Mouse (Mus musculus): ENCODE data around the gene Cd180. TPM values are rescaled to one million over a fixed set of nuclear protein-coding genes. Genes with fewer than 3 reads are reported as not detected.
A peak's percentile ranks its signal among the peaks of the same experiment; 100 is the strongest.

The Cd180 gene
- 1.0 and 1.1 TPM in 2 replicates for polyA plus RNA-seq (2014; fragmentation: Nextera tagmentation; extraction: Ambion mirVana)

- H3K9me3 ChIP-seq (ENCODE audit: control insufficient read depth, low read length): no peaks in the 10 kb centered on the region
- H3K4me3 ChIP-seq (replicated peaks; ENCODE audit: low read length): no peak within 1 kb of the TSS
- H3K9ac ChIP-seq: no peak within 1 kb of the TSS
- H3K4me2 ChIP-seq (replicated peaks): no peak within 1 kb of the TSS
- WGBS: 75% methylated on average over 8 of the region's 8 CpGs
- H3K4me1 ChIP-seq (replicated peaks; ENCODE audit: control insufficient read depth, insufficient read depth, low read length): no peaks in the 10 kb centered on the region; the same call in 1 of the 2 replicates
- ATAC-seq (ENCODE audit: low FRiP score) (no peak), DNase-seq (ENCODE audit: low spot score) (no peak)
- no peaks in the 10 kb centered on the region for H3K36me3 ChIP-seq (replicated peaks; ENCODE audit: control insufficient read depth, insufficient read depth)
- H3K27ac ChIP-seq: no peak within 1 kb of the TSS
- H3K27me3 ChIP-seq (ENCODE audit: control insufficient read depth, insufficient read depth, low read length): no peaks in the 10 kb centered on the region
Observed at GRCm38 (mm10) chr13:102693341-102693801, at the start of gene Cd180. Gene Cd180 (plus strand): TSS chr13:102693558.

- 18% methylated on average over 8 of the region's 8 CpGs for WGBS
Observed at GRCm38 (mm10) chr13:102644344-102644743, 49.0 kb upstream of the Cd180 start.

GRCm38 (mm10) chr13:102644789-102645551, 48.4 kb upstream of the Cd180 start:
- 16% methylated on average over 17 of the region's 17 CpGs for WGBS
- H3K9ac ChIP-seq: no peak overlapping the region
- no peak overlapping the region for H3K27ac ChIP-seq
- no peaks in the 10 kb centered on the region for H3K27me3 ChIP-seq (ENCODE audit: control insufficient read depth, insufficient read depth, low read length)
- H3K4me2 ChIP-seq (replicated peaks): peak overlapping the region; percentile 38
- no peaks in the 10 kb centered on the region for H3K36me3 ChIP-seq (replicated peaks; ENCODE audit: control insufficient read depth, insufficient read depth)
- ATAC-seq (ENCODE audit: low FRiP score): peak; percentile 85
- no peak overlapping the region for H3K4me3 ChIP-seq (replicated peaks; ENCODE audit: low read length)
- H3K4me1 ChIP-seq (replicated peaks; ENCODE audit: control insufficient read depth, insufficient read depth, low read length): peaks cover 13% of the 10 kb centered on the region
- DNase-seq (ENCODE audit: low spot score): peak; percentile 95
- H3K9me3 ChIP-seq (ENCODE audit: control insufficient read depth, low read length): no peaks in the 10 kb centered on the region

More at GRCm38 (mm10) chr13:102644344-102644743, 49.0 kb upstream of the Cd180 start:
- peak overlapping the region; percentile 38 for H3K4me2 ChIP-seq (replicated peaks)
- DNase-seq (ENCODE audit: low spot score): no peak
- H3K9me3 ChIP-seq (ENCODE audit: control insufficient read depth, low read length): no peaks in the 10 kb centered on the region
- H3K9ac ChIP-seq: no peak overlapping the region
- H3K4me1 ChIP-seq (replicated peaks; ENCODE audit: control insufficient read depth, insufficient read depth, low read length): peaks cover 13% of the 10 kb centered on the region
- H3K27ac ChIP-seq: no peak overlapping the region
- no peaks in the 10 kb centered on the region for H3K27me3 ChIP-seq (ENCODE audit: control insufficient read depth, insufficient read depth, low read length)
- no peaks in the 10 kb centered on the region for H3K36me3 ChIP-seq (replicated peaks; ENCODE audit: control insufficient read depth, insufficient read depth)
- no peak for ATAC-seq (ENCODE audit: low FRiP score)
- no peak overlapping the region for H3K4me3 ChIP-seq (replicated peaks; ENCODE audit: low read length)

GRCm38 (mm10) chr13:102646271-102646771, 47.0 kb upstream of the Cd180 start:
- no peak; the same call in 1 of the 2 replicates for ATAC-seq (ENCODE audit: low FRiP score)
- Histone ChIP-seq H3K9me3 (ENCODE audit: control insufficient read depth, low read length) (no peaks in the 10 kb centered on the region), H3K4me3 (replicated peaks; ENCODE audit: low read length) (no peak overlapping the region), H3K27ac (no peak overlapping the region), H3K4me2 (replicated peaks) (no peak overlapping the region), H3K36me3 (replicated peaks; ENCODE audit: control insufficient read depth, insufficient read depth) (no peaks in the 10 kb centered on the region), H3K4me1 (replicated peaks; ENCODE audit: control insufficient read depth, insufficient read depth, low read length) (peaks cover 13% of the 10 kb centered on the region), H3K9ac (no peak overlapping the region), H3K27me3 (ENCODE audit: control insufficient read depth, insufficient read depth, low read length) (no peaks in the 10 kb centered on the region)
- 60% methylated on average over 10 of the region's 10 CpGs for WGBS
- no peak for DNase-seq (ENCODE audit: low spot score)

GRCm38 (mm10) chr13:102647511-102647910, 45.8 kb upstream of the Cd180 start:
- ATAC-seq (ENCODE audit: low FRiP score): no peak
- Histone ChIP-seq H3K9me3 (ENCODE audit: control insufficient read depth, low read length) (no peaks in the 10 kb centered on the region), H3K27me3 (ENCODE audit: control insufficient read depth, insufficient read depth, low read length) (no peaks in the 10 kb centered on the region), H3K36me3 (replicated peaks; ENCODE audit: control insufficient read depth, insufficient read depth) (no peaks in the 10 kb centered on the region), H3K4me1 (replicated peaks; ENCODE audit: control insufficient read depth, insufficient read depth, low read length) (peaks cover 13% of the 10 kb centered on the region), H3K9ac (no peak overlapping the region), H3K4me2 (replicated peaks) (no peak overlapping the region), H3K4me3 (replicated peaks; ENCODE audit: low read length) (no peak overlapping the region), H3K27ac (no peak overlapping the region)
- WGBS: 86% methylated on average over 4 of the region's 4 CpGs
- DNase-seq (ENCODE audit: low spot score): no peak

- Histone ChIP-seq H3K9me3 (ENCODE audit: control insufficient read depth, low read length) (no peaks in the 10 kb centered on the region), H3K4me3 (replicated peaks; ENCODE audit: low read length) (no peak overlapping the region), H3K9ac (no peak overlapping the region), H3K27me3 (ENCODE audit: control insufficient read depth, insufficient read depth, low read length) (no peaks in the 10 kb centered on the region), H3K4me2 (replicated peaks) (no peak overlapping the region), H3K4me1 (replicated peaks; ENCODE audit: control insufficient read depth, insufficient read depth, low read length) (no peaks in the 10 kb centered on the region), H3K36me3 (replicated peaks; ENCODE audit: control insufficient read depth, insufficient read depth) (no peaks in the 10 kb centered on the region), H3K27ac (no peak overlapping the region)
- 94% methylated on average over 6 of the region's 6 CpGs for WGBS
- no peak for DNase-seq (ENCODE audit: low spot score)
- no peak for ATAC-seq (ENCODE audit: low FRiP score)
Observed at GRCm38 (mm10) chr13:102652303-102652889, 41.0 kb upstream of the Cd180 start.

- H3K9me3 ChIP-seq (ENCODE audit: control insufficient read depth, low read length): no peaks in the 10 kb centered on the region
- no peak overlapping the region for H3K4me3 ChIP-seq (replicated peaks; ENCODE audit: low read length)
- no peak overlapping the region for H3K4me2 ChIP-seq (replicated peaks)
- H3K36me3 ChIP-seq (replicated peaks; ENCODE audit: control insufficient read depth, insufficient read depth): no peaks in the 10 kb centered on the region
- H3K4me1 ChIP-seq (replicated peaks; ENCODE audit: control insufficient read depth, insufficient read depth, low read length): no peaks in the 10 kb centered on the region
- H3K27me3 ChIP-seq (ENCODE audit: control insufficient read depth, insufficient read depth, low read length): no peaks in the 10 kb centered on the region
- WGBS: 67% methylated on average over 2 of the region's 2 CpGs
- ATAC-seq (ENCODE audit: low FRiP score): no peak
- DNase-seq (ENCODE audit: low spot score): no peak
- H3K27ac ChIP-seq: no peak overlapping the region
- no peak overlapping the region for H3K9ac ChIP-seq
Observed at GRCm38 (mm10) chr13:102655071-102655570, 38.2 kb upstream of the Cd180 start.

GRCm38 (mm10) chr13:102656153-102656690, 37.1 kb upstream of the Cd180 start:
- H3K9ac ChIP-seq: no peak overlapping the region
- ATAC-seq (ENCODE audit: low FRiP score) (no peak), DNase-seq (ENCODE audit: low spot score) (no peak)
- no peaks in the 10 kb centered on the region for H3K36me3 ChIP-seq (replicated peaks; ENCODE audit: control insufficient read depth, insufficient read depth)
- no peaks in the 10 kb centered on the region for H3K9me3 ChIP-seq (ENCODE audit: control insufficient read depth, low read length)
- H3K27ac ChIP-seq: no peak overlapping the region
- H3K27me3 ChIP-seq (ENCODE audit: control insufficient read depth, insufficient read depth, low read length): no peaks in the 10 kb centered on the region
- no peak overlapping the region for H3K4me2 ChIP-seq (replicated peaks)
- no peaks in the 10 kb centered on the region for H3K4me1 ChIP-seq (replicated peaks; ENCODE audit: control insufficient read depth, insufficient read depth, low read length)
- H3K4me3 ChIP-seq (replicated peaks; ENCODE audit: low read length): no peak overlapping the region
- 77% methylated on average over 11 of the region's 11 CpGs for WGBS

GRCm38 (mm10) chr13:102658223-102658839, 35.0 kb upstream of the Cd180 start:
- Histone ChIP-seq H3K36me3 (replicated peaks; ENCODE audit: control insufficient read depth, insufficient read depth) (no peaks in the 10 kb centered on the region), H3K4me1 (replicated peaks; ENCODE audit: control insufficient read depth, insufficient read depth, low read length) (no peaks in the 10 kb centered on the region), H3K9me3 (ENCODE audit: control insufficient read depth, low read length) (no peaks in the 10 kb centered on the region), H3K4me3 (replicated peaks; ENCODE audit: low read length) (no peak overlapping the region), H3K27me3 (ENCODE audit: control insufficient read depth, insufficient read depth, low read length) (no peaks in the 10 kb centered on the region), H3K4me2 (replicated peaks) (no peak overlapping the region), H3K9ac (no peak overlapping the region), H3K27ac (no peak overlapping the region)
- no peak for ATAC-seq (ENCODE audit: low FRiP score)
- WGBS: 82% methylated on average over 6 of the region's 6 CpGs
- DNase-seq (ENCODE audit: low spot score): no peak
